Mouse (Mus musculus): Measurements from ENCODE around the gene Tmem136.

The Tmem136 gene

DNA sequence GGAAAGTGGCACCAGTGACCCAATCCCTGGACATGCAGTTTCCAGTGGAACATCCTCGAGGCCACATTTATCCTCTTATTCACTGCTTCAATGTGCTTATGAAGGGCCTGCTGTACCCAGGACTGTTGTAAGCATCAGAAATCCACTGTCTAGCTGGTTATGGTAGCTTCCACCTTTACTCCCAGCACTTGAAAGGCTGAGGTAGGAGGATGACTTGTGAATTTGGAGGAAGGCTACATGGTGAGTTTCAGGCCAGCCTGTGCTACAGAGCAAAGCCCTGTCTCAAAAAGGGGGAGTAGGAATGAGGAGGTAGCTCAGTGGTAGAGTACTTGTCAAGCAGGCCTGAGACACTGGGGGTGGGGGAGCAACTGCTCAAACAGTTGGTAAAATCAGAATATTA lies 8.3 kb downstream of the Tmem136 start:
- no peak for DNase-seq

DNA sequence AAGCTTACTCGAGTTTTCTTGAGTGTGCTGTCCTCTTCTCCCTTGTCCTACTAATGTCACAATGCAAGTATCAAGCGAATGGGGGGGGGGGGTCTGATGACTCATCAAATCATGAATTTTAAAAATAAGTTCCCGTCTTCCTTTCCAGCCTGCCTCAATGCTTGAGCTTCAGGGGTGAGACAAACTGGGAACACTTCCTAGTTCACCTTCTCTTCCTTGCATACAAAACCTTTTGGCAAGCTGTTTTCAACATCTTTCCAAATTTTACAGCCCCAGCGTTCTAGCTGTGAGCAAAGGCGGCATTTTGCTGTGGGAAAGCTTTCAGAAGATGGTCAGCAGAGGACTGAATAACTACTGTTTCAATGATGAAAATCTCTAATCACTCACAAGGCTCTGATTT lies 8.8 kb downstream of the Tmem136 start:
- no peak for DNase-seq

DNA sequence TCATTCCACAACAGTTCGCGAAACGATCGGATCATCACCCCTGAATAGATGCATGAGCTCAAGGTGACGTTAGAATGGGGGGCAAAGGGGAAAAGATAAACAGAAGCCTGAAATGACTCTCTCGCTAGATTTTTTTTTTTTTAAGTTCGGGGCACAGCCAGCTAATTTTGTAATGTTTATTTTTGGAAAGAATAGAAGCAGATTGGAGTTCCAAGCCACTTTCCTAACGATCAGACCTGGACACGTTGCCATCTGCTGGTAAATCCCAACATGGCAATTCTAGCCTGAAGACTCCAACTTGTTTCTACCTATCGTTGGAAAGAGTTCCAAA lies 9.2 kb downstream of the Tmem136 start, which contains the start of gene Arhgef12:
Arhgef12 (minus strand) TSS at position 53 of the 331 bp plus-strand sequence.
- peak; percentile 70 to 77 for DNase-seq

DNA sequence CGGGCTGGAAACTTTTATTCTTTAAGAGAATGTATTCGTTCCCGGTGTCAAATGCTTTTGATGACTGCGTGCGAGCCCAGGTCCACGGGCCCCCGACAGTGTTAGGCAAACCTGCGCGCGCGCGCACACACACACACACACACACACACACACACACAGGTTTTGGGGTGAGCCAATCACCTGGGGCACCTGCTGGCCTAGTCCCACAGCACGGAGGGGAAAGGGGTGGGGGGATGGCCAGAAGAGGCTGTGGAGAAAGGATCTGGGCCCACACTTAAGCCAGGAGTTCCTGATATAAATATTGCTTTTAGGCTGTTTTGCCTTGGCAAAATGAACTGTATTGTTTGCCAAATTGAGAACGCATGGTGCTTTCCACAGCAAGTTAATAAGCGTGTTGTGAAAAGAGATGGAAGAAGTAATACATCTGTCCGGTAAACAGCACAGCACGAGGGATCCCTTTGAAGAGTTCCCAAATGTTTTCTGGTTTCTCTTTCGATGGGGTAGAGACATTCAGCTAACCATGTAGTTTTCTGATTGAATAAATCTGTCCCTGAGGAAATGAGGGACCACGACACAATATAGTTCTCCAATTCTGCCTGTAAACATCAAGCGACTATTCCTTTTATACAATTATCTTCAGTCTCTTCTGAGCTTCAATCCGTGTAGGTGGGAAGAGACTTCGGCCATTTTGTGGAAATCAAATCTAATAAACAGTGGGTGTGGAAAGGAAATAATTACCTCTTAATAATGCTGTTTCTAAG lies 9.8 kb downstream of the Tmem136 start:
- peak; percentile 63 to 69 for DNase-seq

DNA sequence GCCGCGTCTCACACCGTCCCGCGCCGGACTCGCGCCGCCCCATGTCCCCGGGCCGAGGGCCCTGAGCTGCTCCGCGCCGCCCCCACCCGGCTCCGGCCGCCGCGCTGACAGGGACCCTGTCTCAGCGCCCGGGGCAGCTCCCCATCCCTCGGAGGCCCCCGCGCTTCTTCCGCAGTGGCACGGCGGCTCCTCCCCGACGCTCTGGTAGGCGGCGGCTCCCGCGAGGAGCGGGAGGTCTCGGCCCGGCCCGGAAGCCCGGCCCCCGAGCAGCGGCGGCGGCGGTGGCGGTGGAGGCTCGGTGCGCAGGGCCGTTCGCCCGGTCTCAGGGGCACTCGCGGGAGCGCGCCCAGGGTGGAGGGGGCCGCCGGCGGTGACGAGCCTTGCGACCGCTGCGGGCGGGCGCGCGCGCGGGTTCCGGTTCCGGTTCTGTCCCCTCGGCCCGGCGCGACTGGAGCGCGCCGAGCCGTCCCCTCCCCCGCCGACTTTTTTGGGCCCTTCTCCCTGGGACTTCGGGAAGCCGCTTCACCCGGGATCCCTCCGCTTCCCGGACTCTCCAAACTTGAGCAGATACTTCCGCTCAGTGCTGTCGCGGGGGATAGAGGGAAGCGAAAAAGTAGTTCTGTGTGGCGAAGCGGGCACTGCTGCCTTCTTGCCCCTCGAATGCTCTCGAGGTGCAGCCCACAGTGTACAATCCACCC lies 10.6 kb downstream of the Tmem136 start:
- peak; percentile 94 to 97 for DNase-seq

DNA sequence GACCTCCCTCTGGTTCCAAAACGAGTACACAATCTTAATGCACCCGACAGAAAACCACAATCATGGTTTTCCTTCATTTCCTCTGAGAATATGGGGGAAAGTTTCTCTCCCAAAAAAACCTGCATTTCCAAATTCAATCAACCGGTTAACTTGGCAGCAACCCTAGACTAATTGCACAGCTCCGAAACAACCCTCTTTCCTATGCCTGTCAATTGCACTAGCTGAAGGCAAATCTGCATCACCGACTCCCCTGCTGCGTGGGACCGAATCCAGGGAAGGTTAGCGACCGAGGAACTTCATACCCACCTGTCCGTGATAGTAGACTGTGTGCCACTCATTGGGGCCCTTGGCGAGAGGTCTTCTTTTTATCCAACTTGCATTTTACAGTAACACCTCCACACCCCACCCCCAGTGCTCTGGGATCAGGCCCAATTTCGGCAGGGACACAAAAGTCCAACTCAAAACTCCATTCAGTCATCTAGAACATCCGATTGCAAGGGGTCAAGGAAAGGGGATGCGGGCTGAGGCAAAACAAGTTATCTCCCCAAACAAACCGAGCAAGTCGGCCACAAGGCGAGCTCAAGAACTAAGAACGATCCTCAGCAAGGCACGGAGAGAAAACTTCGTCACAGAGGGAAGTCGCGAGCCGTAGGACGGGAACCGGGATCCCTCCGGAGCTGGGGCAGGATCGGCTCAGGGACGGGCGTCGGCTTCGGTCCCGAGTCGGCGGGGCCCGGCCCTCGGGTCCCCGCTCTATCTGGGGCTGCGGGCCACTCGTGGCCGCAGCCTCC lies 11.3 kb downstream of the Tmem136 start:
- peak; percentile 74 to 79 for DNase-seq

DNA sequence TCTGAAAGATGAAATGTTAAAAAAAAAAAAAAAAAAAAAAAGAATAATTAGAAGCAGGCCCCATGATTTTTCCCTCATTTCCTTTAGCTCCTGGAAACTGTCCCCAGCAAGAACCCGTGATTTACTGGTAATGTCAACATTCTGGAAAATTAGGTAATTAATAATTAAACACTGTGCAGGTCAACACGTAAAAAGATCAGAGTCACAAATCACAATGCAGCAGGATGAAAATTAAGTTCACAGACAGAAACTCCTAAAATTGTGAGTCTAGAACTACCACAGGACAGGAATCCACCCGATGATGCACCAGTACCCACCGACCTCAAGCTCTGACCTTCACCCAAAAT lies 11.9 kb downstream of the Tmem136 start:
- DNase-seq: peak in 1 of 2 experiments; percentile 27

DNA sequence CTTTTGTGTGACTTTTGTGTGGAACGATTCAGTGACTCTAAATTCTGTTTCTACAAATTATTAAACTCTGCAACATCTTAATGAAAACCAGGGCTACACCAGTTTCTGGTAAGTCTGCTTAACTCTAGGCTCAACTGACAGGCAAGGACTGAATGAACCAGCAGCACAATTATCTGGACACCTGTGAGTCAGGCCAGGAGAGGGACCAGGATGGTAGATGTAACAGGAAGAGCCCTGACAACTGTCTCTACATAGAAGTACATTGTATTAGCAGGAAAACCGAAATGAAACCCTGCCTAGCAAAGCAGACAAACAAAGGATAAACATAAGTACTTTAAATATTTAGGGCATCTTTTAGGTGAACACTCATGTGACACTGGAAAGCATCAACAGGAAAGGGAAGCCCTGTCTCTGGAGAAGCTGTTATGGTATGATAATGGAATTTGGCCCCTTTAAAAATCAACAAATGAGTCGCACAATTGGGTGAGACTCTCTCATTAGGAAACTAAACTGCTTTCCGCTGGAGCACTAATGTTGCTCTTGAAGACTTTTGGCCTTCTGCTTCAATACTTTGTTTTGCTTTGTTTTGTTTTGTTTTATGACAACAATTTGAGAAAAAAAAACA lies 12.6 kb downstream of the Tmem136 start:
- no peak for DNase-seq

DNA sequence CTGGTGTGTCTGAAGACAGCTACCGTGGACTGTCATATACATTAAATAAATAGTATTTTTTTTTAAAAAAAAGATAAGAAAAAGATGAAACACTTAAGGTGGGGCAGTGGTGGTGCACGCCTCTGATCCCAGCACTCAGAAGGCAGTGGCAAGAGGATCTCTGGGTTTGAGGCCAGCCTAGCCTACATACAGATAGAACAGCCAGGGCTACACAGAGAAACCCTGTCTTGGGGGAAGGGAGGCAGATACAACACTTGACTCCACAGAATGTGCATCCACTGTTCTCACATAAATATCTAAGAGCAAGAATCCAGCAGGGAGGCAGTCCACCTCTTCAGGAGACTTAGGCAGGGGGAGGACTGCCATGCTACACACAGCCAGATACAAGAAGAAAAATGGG lies 13.4 kb downstream of the Tmem136 start:
- no peak for DNase-seq

DNA sequence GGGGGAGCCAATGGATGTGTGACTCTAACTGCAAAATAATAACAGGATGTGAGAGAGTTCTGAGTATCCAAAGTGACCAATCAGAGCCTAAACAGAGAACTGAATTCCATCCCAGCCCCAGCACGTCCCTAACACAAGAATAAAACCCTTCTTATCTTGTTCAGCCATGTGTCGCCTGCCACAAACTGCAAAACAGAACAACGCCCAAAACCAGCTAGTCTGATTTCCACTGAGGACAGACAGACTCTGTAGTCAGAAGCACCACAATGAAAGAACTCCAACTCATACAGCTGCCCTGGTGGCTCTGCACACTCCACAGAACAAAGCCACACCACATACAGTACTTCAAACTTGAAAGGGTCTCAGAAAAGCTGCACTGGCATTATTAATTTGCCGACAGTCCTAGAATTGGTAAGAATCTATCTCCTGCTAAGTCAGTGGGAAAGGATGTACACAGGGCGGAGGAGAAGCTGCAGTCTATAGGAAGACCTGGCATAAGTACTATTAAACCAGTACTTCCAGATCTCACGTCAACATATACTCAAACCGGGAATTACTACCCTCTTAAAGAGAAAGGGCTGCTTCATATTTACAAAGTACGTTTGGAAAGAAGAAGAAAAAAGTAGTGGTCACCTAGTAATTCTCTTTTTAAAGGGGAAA lies 14.3 kb downstream of the Tmem136 start:
- no peak for DNase-seq

DNA sequence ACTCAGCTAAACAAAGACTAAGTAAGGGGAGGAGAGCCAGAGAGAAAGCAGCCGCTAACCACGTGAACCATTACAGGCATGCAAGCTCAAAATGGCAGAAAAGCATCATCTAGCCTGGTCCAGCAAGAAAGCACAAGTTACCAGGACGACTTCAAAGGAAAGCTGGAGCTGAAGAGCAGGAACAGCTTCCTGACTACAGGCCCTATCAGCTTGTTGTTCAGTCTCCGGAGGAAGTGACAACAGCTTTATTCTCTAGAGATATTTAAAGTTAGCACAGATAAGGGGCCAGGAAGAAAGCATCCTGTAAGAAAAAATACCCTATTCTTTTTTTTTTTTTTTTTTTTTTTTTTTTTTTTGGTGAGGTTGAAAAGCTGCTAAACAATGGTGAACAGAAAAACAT lies 17.4 kb downstream of the Tmem136 start:
- no peak for DNase-seq

DNA sequence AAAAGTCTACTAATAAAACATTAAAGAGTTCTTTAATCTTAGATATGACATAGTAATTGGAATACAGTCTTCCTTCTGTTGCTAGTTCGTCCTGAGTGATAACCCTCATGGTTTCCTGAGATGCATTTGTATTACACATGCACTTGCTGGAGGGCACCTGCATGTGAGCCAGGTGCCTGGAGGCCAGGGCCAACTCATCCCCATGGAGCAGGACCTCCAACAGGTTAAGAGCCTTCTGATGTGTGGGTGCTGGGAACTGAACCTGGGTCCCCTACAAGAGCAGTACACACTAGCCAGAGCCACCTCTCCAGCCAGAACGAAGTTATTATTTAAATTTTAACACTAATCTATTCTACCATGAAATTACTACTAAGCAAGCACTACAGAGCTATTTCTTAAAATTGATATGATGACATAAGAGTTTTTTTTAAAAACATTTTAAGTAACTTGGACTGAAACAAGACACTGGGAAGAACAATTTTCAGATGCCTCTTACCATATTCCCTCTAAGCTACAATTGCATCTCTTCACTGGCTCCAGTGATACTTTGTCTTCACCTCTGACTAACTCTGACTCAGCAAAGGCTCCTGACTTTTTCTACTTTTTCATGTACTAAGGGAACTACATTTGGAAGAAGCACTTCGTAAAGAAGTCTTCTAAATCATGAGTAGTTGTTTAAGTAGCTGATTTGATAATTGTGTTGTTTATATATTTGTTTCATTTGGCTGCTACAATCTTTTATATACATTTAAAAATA lies 18.4 kb downstream of the Tmem136 start:
- DNase-seq: no peak

DNA sequence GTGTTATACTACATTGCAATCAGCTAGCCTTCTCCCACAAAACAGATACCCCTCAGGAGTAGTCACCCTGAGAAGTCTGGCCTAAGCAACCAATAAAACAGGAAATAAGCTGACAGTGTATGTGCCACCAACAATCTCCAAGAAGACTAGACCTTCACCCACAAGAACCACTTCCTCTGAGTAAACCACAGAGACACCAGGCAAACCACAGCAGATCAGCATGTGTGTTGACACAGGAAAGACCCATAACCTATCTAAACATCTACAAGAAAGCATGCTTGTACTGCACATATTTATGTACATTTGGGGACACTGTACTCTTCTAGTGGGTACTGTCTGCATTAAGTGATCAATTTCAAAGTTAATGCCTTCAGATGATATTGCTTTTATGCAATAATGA lies 20.0 kb downstream of the Tmem136 start:
- DNase-seq: no peak

DNA sequence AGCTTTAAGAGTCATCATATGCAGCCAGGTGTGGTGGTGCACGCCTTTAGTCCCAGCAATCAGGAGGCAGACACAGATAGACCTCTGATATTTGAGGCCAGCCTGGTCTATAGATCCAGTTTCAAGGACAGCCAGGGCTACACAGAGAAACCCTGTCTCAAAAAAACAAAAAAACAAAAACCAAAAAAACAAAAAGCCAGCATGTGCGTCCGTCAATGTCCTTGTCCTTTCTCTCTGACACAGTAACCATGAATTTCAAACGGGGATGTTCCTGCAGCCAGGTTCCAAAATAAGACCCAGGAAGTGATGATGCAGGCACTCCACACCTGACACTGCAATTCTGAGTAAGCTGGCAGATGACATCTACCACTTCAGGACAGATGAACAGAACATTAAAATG lies 21.5 kb downstream of the Tmem136 start:
- no peak for DNase-seq

DNA sequence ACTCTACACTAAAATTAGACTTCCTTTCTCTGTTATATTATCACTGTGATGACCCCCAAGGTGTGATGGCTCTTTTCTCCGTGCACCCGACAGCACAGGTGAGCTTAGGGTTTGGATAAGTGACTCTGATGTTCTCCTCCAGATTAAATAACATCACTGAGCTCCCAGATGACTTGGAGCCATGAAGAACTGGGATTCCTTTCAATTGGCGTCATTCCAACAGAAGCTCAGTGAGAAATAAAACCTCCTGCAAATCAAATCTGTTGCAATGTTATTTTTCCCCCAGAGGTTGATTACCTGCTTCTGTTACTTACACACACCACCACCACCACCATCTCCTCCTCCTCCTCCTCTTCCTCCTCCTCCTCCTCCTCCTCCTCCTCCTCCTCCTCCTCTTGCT lies 22.6 kb downstream of the Tmem136 start:
- DNase-seq: peak; percentile 40 to 60

DNA sequence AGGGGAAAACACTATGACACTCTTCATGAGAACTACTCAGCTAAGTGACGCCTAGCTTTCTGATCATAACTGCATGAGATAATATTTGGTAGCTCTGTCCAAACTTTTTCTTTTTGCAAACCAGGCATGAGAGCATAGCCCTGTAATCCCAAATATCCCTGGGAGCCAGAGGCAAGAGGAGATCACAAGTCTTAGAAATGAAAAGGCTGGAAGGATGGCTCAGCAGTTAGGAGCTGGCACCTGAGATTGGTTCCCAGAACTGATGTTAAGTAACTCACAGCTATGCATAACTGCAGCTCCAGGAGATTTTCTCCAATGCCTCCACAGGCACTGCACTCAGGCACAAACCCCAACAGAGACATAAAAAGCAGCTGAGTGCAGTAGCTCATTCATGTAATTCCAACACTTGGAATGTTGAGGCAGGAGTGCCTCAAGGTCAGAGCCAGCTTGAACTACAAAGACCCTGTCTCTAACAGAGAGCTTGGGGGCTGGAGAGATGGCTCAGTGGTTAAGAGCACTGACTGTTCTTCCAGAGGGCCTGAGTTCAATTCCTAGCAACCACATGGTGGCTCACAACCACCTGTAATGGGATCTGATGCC lies 30.6 kb downstream of the Tmem136 start:
- no peak for DNase-seq

DNA sequence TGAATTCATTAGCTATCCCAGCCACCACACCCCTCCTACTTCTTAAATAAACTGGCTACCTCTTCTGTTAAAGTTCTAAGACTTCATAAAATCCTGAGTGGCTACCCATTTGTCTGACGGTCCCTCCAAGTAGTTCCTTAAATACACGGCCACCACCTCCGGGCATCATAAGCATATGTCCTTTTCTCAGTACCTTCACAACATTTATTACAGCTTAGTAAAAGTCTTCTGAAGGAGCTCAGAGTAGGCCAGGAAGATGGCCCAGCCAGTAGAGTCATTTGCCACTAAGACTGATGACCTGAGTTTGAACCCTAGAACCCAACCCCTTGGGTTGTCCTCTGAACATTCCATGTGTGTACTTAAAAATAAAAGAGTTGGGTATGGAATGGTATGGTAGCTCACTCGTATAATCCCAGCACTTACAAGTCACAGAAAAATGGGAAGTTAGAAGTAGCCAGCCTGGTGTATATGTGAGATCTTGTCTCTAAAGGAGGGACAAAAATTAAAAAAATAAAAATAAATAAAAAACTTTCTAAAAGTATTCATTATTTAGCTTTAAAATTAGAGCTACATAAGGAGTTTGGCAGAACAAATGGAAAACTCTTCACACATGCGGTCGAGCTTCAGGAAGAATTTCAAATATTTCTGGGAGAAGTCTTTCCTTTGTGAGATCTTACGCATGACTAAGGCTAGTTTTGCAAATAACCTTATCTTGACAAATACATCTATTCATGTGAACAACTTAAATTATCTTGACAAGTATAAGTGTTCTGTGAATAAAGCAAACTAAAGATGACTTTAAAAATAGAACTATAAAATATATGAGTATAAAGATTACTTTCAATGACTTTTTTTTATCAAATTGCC lies 31.6 kb downstream of the Tmem136 start:
- no peak for DNase-seq

DNA sequence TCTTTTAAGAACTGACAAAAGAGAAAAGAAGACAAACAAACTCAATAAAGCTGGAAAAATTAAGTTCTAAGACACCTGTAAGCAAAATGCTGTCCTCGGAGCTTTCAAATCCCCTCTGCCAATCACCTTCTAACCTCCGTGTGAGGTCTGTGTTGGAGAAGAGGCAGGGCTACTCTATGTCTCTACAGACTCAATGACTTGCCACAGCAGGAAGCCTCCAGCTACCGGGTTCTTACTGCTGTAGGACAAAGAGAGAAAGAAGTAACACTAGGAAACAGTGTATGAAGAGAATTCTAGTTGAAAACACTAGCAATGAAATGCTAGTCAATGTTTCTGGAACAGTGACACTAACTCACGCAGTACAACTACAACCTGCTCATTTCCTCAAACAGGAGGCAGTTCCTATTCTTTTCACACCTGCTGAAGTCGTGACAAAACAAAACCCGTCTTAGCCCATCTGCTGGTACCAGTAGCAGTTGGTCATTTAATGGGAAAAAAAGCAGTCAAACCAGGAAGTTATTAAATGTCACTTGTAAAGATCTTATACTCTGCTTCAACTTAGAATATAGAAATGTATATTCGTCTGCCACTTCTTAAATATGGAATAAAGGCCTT lies 32.8 kb downstream of the Tmem136 start:
- no peak for DNase-seq

DNA sequence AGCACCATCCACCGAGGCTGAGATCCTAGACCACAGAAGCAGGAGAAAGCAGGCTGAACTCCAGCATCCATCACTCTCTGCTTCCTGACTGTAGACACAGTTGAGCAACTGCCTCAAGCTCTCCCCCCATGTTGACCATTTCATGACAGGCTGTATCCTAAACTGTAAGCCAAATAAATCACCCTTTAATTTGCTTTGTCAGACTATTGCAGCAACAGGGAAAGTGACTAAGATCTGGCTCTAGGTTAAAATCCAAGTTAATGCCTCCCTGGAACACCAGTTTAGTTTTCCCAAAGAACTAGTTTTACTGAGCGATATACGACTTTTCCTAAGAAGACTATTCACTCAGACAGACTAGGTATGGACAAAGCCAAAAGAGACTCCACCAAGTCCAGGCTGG lies 37.7 kb downstream of the Tmem136 start:
- no peak for DNase-seq

DNA sequence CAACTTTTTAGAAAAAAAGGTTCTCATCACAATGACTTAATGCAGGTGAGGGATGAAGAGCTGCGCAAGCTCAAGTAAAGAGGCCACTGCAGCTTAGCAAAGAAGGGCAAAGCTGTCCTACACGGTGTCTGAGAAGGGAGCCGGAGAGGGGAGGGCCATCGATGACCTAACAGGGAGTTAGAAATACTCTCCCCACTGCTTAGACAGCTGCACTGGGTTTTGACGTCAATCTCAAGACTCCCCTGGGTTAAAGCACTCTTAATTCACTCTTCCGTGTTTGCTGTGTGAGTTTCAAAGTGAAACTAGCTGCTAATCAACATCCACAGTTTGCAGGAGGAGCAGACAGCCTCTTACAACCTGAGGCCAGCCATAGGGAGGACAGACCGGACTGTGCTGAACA lies 40.2 kb downstream of the Tmem136 start:
- DNase-seq: no peak
